Mouse (Mus musculus): ENCODE measurements around the gene Cmtm6. TPM values are rescaled to one million over a fixed set of nuclear protein-coding genes. Genes with fewer than 3 reads are reported as not detected.

Gene Cmtm6
- total RNA-seq (2014; rRNA removed) = 56.0 and 58.8 TPM in 2 replicates
- polyA plus RNA-seq (2012; rRNA removed) = 54.7 and 69.0 TPM in 2 replicates

DNA sequence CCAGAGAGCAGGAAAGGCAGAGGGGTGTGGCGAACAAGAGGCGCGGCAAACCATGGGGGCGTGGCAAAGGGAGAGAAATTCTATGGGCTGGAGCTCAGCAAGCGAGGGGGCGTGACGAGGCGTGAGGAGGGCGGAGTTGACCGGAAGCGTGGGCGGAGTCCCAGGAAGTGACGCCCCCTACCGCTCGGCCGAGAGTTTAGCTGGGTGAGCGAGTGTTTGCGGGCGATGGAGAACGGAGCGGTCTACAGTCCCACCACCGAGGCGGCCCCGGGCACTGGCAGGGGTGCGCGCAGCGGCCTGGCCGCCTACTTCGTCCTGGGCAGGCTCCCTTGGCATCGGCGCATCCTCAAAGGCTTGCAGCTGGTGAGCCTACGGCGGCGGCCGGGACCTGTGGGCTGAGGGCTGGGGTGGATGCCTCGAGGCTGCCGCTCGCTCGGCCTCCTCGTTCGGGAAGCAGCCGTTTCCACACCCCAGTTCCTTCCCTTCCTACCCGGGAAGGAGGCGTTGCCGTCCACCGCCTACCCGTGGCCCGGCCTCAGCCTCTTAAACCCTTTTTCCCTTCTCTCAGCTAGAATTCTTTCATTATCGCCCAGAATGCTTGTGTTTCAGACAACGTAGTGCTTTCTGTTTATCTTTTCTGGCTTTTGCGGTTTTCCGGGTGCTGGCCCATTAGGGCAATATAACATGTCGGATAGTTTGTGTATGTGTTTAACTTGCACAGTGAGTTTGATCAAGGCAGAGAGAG, at the start of gene Cmtm6:
TSS of gene Cmtm6 (plus strand) at position 106 of the 745 bp plus-strand sequence.
- peaks cover 22% of the 10 kb centered on the region; the same call in 1 of the 2 replicates for H3K79me2 ChIP-seq (ENCODE audit: control insufficient read depth, insufficient read depth, low read length)
- DNase-seq (ENCODE audit: extremely low read depth, low read depth, low spot score) = peak; percentile 87
- peaks cover 21% of the 10 kb centered on the region for H3K4me1 ChIP-seq (ENCODE audit: control insufficient read depth, insufficient read depth, low read length)
- no peaks in the 10 kb centered on the region for H3K27me3 ChIP-seq (ENCODE audit: control insufficient read depth, insufficient read depth, low read length)
- peak within 1 kb of the TSS; percentile 82 for H3K4me3 ChIP-seq (ENCODE audit: insufficient read depth, low read depth, low read length)
- H3K9ac ChIP-seq (ENCODE audit: low read depth, low read length) = peak within 1 kb of the TSS; percentile 89
- H3K36me3 ChIP-seq (ENCODE audit: control insufficient read depth, insufficient read depth, low read length) = no peaks in the 10 kb centered on the region
- TF ChIP-seq CTCF (IDR thresholded peaks at IDR 0.05; ENCODE audit: low read depth, low read length) (peak; percentile 47), POLR2A (IDR thresholded peaks at IDR 0.05; ENCODE audit: extremely low read depth, insufficient read depth, low read length) (peak; percentile 93)
- peak within 1 kb of the TSS; percentile 82 for H3K27ac ChIP-seq (replicated peaks; ENCODE audit: insufficient read depth, low read depth, low read length)
- under 1% methylated on average over 53 of the region's 53 CpGs for WGBS

DNA sequence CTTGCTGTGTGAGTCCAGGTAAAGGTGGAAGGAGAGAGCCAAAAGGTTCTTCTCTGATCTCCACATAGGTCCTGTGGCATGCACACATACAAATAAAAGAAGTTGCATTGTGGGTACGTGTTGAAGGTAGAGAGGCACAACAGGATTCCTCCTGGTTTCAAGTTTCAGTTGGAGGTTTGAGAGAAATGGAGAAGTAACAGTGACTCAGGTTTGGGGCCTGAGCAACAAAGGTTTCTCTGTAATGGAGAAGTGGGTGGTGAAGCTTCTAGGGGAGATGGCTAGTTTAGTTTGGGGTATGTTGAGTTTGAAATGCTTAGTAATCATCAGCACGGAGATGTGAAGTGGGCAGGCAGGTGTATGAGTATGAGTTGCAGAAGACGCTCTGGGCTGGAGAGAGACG, 48.7 kb upstream of the Cmtm6 start:
- H3K79me2 ChIP-seq (ENCODE audit: control insufficient read depth, insufficient read depth, low read length) = no peaks in the 10 kb centered on the region
- DNase-seq (ENCODE audit: extremely low read depth, low read depth, low spot score) = no peak
- no peak overlapping the region for H3K9ac ChIP-seq (ENCODE audit: low read depth, low read length)
- H3K27me3 ChIP-seq (ENCODE audit: control insufficient read depth, insufficient read depth, low read length) = no peaks in the 10 kb centered on the region
- no peak overlapping the region for H3K4me3 ChIP-seq (ENCODE audit: insufficient read depth, low read depth, low read length)
- TF ChIP-seq CTCF (IDR thresholded peaks at IDR 0.05; ENCODE audit: low read depth, low read length) (no peak), POLR2A (IDR thresholded peaks at IDR 0.05; ENCODE audit: extremely low read depth, insufficient read depth, low read length) (no peak)
- no peaks in the 10 kb centered on the region for H3K4me1 ChIP-seq (ENCODE audit: control insufficient read depth, insufficient read depth, low read length)
- no peaks in the 10 kb centered on the region for H3K36me3 ChIP-seq (ENCODE audit: control insufficient read depth, insufficient read depth, low read length)
- WGBS = 86% methylated on average over 4 of the region's 4 CpGs
- H3K27ac ChIP-seq (replicated peaks; ENCODE audit: insufficient read depth, low read depth, low read length) = no peak overlapping the region

DNA sequence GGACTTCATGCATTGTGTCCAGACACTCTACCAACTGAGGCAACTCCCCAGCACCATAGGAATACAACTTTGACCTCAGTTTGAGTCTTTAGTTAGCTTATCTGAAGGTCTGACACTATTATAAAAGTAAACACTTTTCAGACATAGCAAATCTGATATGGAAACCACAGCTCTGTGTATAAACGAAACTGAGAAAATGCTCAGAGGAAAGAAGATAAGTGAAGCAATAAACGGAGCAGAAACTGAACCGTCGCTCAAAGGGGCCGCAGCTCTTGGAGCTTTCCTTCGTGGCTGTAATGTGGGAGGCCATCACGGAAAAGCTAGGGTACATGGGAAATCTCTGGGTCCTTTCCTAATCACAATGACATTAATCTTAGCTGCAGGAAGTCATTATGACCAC, 44.7 kb upstream of the Cmtm6 start:
- H3K27ac ChIP-seq (replicated peaks; ENCODE audit: insufficient read depth, low read depth, low read length) = no peak overlapping the region
- 84% methylated on average over 7 of the region's 7 CpGs for WGBS
- H3K4me1 ChIP-seq (ENCODE audit: control insufficient read depth, insufficient read depth, low read length) = peaks cover 8% of the 10 kb centered on the region
- no peaks in the 10 kb centered on the region for H3K36me3 ChIP-seq (ENCODE audit: control insufficient read depth, insufficient read depth, low read length)
- TF ChIP-seq POLR2A (IDR thresholded peaks at IDR 0.05; ENCODE audit: extremely low read depth, insufficient read depth, low read length) = no peak
- no peak for TF ChIP-seq CTCF (IDR thresholded peaks at IDR 0.05; ENCODE audit: low read depth, low read length)
- H3K79me2 ChIP-seq (ENCODE audit: control insufficient read depth, insufficient read depth, low read length) = no peaks in the 10 kb centered on the region; the same call in 1 of the 2 replicates
- no peak overlapping the region for H3K9ac ChIP-seq (ENCODE audit: low read depth, low read length)
- H3K27me3 ChIP-seq (ENCODE audit: control insufficient read depth, insufficient read depth, low read length) = no peaks in the 10 kb centered on the region
- no peak overlapping the region for H3K4me3 ChIP-seq (ENCODE audit: insufficient read depth, low read depth, low read length)
- no peak for DNase-seq (ENCODE audit: extremely low read depth, low read depth, low spot score)

DNA sequence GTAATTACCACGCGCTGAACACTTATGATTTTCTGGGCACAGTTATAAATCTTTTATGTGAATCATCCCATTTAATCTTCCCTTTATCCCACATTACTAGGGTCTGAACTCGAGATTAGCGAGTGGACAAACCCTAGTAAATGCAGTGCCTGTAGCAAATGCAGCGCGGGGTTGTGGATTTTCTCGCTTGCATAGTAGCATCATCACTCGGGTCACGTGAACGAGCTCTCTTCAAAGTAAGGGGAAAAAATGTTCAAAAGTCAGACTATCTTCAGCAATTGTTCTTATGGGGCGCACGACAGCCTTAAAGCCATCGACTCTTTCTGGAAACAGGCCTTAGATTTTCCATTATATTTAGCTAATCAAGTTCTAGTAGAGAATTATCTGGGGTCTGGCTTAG, 43.3 kb upstream of the Cmtm6 start:
- H3K27ac ChIP-seq (replicated peaks; ENCODE audit: insufficient read depth, low read depth, low read length) = no peak overlapping the region
- peaks cover 3% of the 10 kb centered on the region; the same call in 1 of the 2 replicates for H3K36me3 ChIP-seq (ENCODE audit: control insufficient read depth, insufficient read depth, low read length)
- WGBS = 82% methylated on average over 13 of the region's 13 CpGs
- H3K4me1 ChIP-seq (ENCODE audit: control insufficient read depth, insufficient read depth, low read length) = peaks cover 8% of the 10 kb centered on the region
- no peak overlapping the region for H3K4me3 ChIP-seq (ENCODE audit: insufficient read depth, low read depth, low read length)
- TF ChIP-seq POLR2A (IDR thresholded peaks at IDR 0.05; ENCODE audit: extremely low read depth, insufficient read depth, low read length) (no peak), CTCF (IDR thresholded peaks at IDR 0.05; ENCODE audit: low read depth, low read length) (no peak)
- H3K27me3 ChIP-seq (ENCODE audit: control insufficient read depth, insufficient read depth, low read length) = no peaks in the 10 kb centered on the region
- H3K9ac ChIP-seq (ENCODE audit: low read depth, low read length) = no peak overlapping the region
- no peak for DNase-seq (ENCODE audit: extremely low read depth, low read depth, low spot score)
- peaks cover 4% of the 10 kb centered on the region; the same call in 1 of the 2 replicates for H3K79me2 ChIP-seq (ENCODE audit: control insufficient read depth, insufficient read depth, low read length)

DNA sequence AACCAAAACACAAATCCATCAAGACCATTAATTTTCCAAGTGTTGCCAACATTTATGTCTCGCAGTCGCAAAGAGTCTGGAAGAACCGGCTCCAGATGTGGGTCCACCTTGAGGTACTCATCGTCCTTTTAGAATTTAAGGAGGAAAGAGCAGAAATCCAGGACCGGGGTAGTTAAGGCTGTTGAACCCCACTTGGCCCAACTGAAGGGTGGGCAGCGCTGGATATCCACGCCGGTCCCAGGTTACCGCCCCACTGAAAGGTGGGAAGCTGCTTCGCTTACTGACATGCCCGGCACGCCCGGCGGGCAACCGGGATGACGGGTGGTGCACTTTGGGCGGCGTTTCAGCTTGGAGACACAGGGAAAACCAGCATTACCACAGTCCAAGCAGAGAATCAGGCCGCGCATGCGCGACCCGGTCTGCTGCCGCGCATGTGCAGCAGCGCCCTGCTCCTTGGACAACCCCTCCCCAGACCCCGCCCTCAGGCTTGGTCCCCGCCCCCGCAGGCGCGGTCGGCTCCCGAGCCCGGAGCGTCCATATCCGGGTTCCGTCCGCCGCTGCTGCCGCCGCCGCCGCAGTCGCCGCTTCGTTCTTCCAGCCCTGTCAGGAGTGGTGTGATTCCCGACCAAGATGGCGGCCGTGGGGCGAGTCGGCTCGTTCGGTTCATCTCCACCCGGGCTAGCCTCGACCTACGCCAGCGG, 42.5 kb upstream of the Cmtm6 start, which contains the start of gene Dync1li1:
TSS of gene Dync1li1 (plus strand) at position 539 of the 701 bp plus-strand sequence.
- Histone ChIP-seq H3K4me1 (ENCODE audit: control insufficient read depth, insufficient read depth, low read length) (peaks cover 8% of the 10 kb centered on the region), H3K9ac (ENCODE audit: low read depth, low read length) (peak within 1 kb of the TSS; percentile 96), H3K79me2 (ENCODE audit: control insufficient read depth, insufficient read depth, low read length) (peaks cover 4% of the 10 kb centered on the region; the same call in 1 of the 2 replicates), H3K36me3 (ENCODE audit: control insufficient read depth, insufficient read depth, low read length) (peaks cover 3% of the 10 kb centered on the region; the same call in 1 of the 2 replicates), H3K27me3 (ENCODE audit: control insufficient read depth, insufficient read depth, low read length) (no peaks in the 10 kb centered on the region), H3K27ac (replicated peaks; ENCODE audit: insufficient read depth, low read depth, low read length) (peak within 1 kb of the TSS; percentile 85), H3K4me3 (ENCODE audit: insufficient read depth, low read depth, low read length) (peak within 1 kb of the TSS; percentile 93)
- peak; percentile 89 for DNase-seq (ENCODE audit: extremely low read depth, low read depth, low spot score)
- TF ChIP-seq POLR2A (IDR thresholded peaks at IDR 0.05; ENCODE audit: extremely low read depth, insufficient read depth, low read length) = peak; percentile 78; the same call in 1 of the 2 replicates
- no peak for TF ChIP-seq CTCF (IDR thresholded peaks at IDR 0.05; ENCODE audit: low read depth, low read length)
- WGBS = 1% methylated on average over 57 of the region's 57 CpGs

Data from liver, adult 2 months (tissue).